Mouse (Mus musculus) liver, postnatal 0 days (tissue): ENCODE measurements around the gene Fhad1. TPM values are rescaled to one million over a fixed set of nuclear protein-coding genes. Genes with fewer than 3 reads are reported as not detected.
A peak's percentile ranks its signal among the peaks of the same experiment; 100 is the strongest.

Source experiments
- ATAC-seq: fragments of 200-750 bp; cut with Nextera tagmentation; 2 replicates; pipeline ENCODE4 v1.8.0; 2017; ENCODE audit warnings: mild to moderate bottlenecking, moderate library complexity
- DNase-seq: peaks from one replicate; pipeline ENCODE4 v3.0.0-alpha.2; 2016
- H3K27ac ChIP-seq: fragments of 300-500 bp; sonication (generic); 2 replicates; pipeline ENCODE4 v1.5.1; 2014; ENCODE audit warnings: antibody characterized with exemption, moderate library complexity, mild to moderate bottlenecking, low read depth
- H3K27me3 ChIP-seq: fragments of 300-500 bp; sonication (generic); 2 replicates; pipeline ENCODE4 v1.6.1; 2014; ENCODE audit warnings: low read length, control low read depth, mixed read lengths; ENCODE audit not compliant: insufficient read depth
- H3K36me3 ChIP-seq: fragments of 300-500 bp; sonication (generic); replicated peaks from 2 replicates; pipeline ENCODE4 v1.6.1; 2014; ENCODE audit warnings: mild to moderate bottlenecking, control low read depth, low read length, moderate library complexity, mixed read lengths; ENCODE audit not compliant: insufficient read depth
- H3K4me1 ChIP-seq: fragments of 300-500 bp; sonication (generic); 2 replicates; pipeline ENCODE4 v1.6.1; 2014; ENCODE audit warnings: antibody characterized with exemption, mild to moderate bottlenecking, control low read depth; ENCODE audit not compliant: insufficient read depth
- H3K4me2 ChIP-seq: fragments of 300-500 bp; sonication (generic); 2 replicates; pipeline ENCODE4 v1.6.1; 2014; ENCODE audit warnings: low read depth, mild to moderate bottlenecking, low read length, moderate library complexity, mixed read lengths
- H3K4me3 ChIP-seq: fragments of 300-500 bp; sonication (generic); 2 replicates; pipeline ENCODE4 v1.5.1; 2014; ENCODE audit warnings: low read depth, low read length
- H3K9ac ChIP-seq: fragments of 300-500 bp; sonication (generic); replicated peaks from 2 replicates; pipeline ENCODE4 v1.6.1; 2014; ENCODE audit warnings: mild to moderate bottlenecking, moderate library complexity
- H3K9me3 ChIP-seq: fragments of 300-500 bp; sonication (generic); 2 replicates; pipeline ENCODE4 v1.6.1; 2016; ENCODE audit warnings: mild to moderate bottlenecking, control low read depth, low read length, mixed read lengths
- CTCF ChIP-seq: sonication (generic); IDR thresholded peaks from 2 replicates; pipeline ENCODE4 v1.5.1; 2016; ENCODE audit warnings: antibody characterized with exemption, low read depth
- EP300 ChIP-seq: IDR thresholded peaks from 2 replicates; pipeline ENCODE4 v1.6.1; 2016; ENCODE audit warnings: antibody characterized with exemption, low read depth, mild to moderate bottlenecking
- WGBS: fragments of 180-500 bp; shearing (Covaris S2); extraction: QIAGEN DNeasy Blood & Tissue Kit; methylation state at CpG from one replicate; pipeline ENCODE4 v1.1.7; 2014; ENCODE audit not compliant: insufficient replicate concordance; 5-methylcytosine and 5-hydroxymethylcytosine counted together
- polyA plus RNA-seq: library from polyadenylated mRNA; unstranded; fragments of >200 nt; fragmentation: Nextera tagmentation; extraction: Ambion mirVana; gene quantifications from 2 replicates; pipeline ENCODE4 v1.2.1, GENCODE M21; 2015

Gene Fhad1
- polyA plus RNA-seq, 1 experiment from 2014 or later, result 1.0 TPM

DNA sequence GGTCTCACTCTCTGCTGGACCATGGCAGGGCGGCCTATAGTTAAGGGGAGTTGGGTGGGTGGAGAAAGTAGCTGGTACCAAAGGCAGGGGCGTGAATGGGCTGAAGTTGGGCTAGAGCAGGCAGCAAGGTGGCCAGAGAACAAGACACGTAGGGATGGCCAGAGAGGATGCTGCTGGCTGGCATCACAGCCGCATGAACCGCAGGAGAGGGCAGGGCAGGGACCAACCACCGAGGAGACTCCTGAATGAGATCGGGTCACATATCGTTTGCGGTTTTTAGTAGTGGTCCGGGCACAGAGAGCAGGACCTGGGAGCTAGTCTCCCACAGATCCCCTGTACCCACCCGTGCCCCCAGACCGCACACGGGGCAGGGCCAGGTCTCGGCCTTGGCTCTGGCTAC, 155.5 kb downstream of the Fhad1 start:
- ATAC-seq (no peak), DNase-seq (no peak)
- Histone ChIP-seq H3K4me1 (peaks cover 4% of the 10 kb centered on the region; the same call in 1 of the 2 replicates), H3K27ac (no peak overlapping the region), H3K4me3 (no peak overlapping the region), H3K27me3 (no peaks in the 10 kb centered on the region), H3K36me3 (peaks cover 23% of the 10 kb centered on the region), H3K4me2 (no peak overlapping the region), H3K9ac (no peak overlapping the region), H3K9me3 (no peaks in the 10 kb centered on the region)
- no peak for TF ChIP-seq EP300
- TF ChIP-seq CTCF, result no peak
- 95% methylated on average over 13 of the region's 14 CpGs for WGBS

GRCm38 (mm10) chr4:141858501-141858900, 156.4 kb downstream of the Fhad1 start:
- no peak overlapping the region for H3K9ac ChIP-seq
- H3K4me3 ChIP-seq, result no peak overlapping the region
- TF ChIP-seq CTCF (no peak), EP300 (peak; percentile 25; the same call in 1 of the 2 replicates)
- peaks cover 20% of the 10 kb centered on the region for H3K36me3 ChIP-seq
- WGBS, result 83% methylated on average over 20 of the region's 20 CpGs
- no peak overlapping the region for H3K4me2 ChIP-seq
- ATAC-seq, result no peak
- no peaks in the 10 kb centered on the region for H3K27me3 ChIP-seq
- no peak overlapping the region for H3K27ac ChIP-seq
- no peaks in the 10 kb centered on the region for H3K9me3 ChIP-seq
- H3K4me1 ChIP-seq, result peaks cover 4% of the 10 kb centered on the region; the same call in 1 of the 2 replicates
- DNase-seq, result peak; percentile 65

DNA sequence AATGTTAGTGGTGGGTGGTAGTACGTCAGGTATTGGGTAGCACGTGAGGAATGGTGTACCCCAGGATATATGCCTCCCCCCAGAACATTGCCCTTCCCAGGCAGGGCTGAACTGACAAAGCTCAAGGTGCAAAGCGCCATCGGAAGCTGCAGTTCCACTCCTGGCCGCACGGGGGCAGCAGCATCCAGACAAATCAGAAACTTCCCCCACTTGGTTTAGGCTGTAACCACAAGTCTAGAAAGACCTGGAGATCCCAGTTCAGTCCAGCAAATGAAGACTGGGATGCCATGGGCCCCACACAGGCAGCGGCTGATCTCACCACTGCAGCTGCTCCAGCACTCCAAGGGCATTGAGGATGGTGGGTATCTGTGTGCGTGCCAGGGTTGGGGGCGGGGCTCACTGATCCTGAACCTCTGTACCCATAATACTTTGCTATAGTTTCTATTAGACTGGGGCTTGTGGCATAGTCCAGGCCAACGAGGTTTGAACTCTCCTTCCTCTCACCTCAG, 157.4 kb downstream of the Fhad1 start:
- Histone ChIP-seq H3K4me1 (peaks cover 4% of the 10 kb centered on the region; the same call in 1 of the 2 replicates), H3K9me3 (no peaks in the 10 kb centered on the region), H3K27me3 (no peaks in the 10 kb centered on the region), H3K36me3 (peaks cover 20% of the 10 kb centered on the region), H3K4me3 (no peak overlapping the region), H3K4me2 (no peak overlapping the region), H3K9ac (no peak overlapping the region), H3K27ac (no peak overlapping the region)
- 20% methylated on average over 10 of the region's 10 CpGs for WGBS
- DNase-seq, result peak; percentile 87
- peak; percentile 99 for TF ChIP-seq CTCF
- no peak for TF ChIP-seq EP300
- peak; percentile 69 for ATAC-seq

GRCm38 (mm10) chr4:141853437-141853836, 161.4 kb downstream of the Fhad1 start:
- H3K4me2 ChIP-seq, result no peak overlapping the region
- TF ChIP-seq CTCF, result peak; percentile 92
- TF ChIP-seq EP300, result no peak
- H3K4me1 ChIP-seq, result peaks cover 4% of the 10 kb centered on the region; the same call in 1 of the 2 replicates
- H3K9me3 ChIP-seq, result no peaks in the 10 kb centered on the region
- H3K36me3 ChIP-seq, result no peaks in the 10 kb centered on the region
- H3K4me3 ChIP-seq, result no peak overlapping the region
- H3K27me3 ChIP-seq, result no peaks in the 10 kb centered on the region
- DNase-seq (peak; percentile 76), ATAC-seq (no peak)
- 60% methylated on average over 9 of the region's 9 CpGs for WGBS
- H3K9ac ChIP-seq, result no peak overlapping the region
- H3K27ac ChIP-seq, result no peak overlapping the region

- H3K4me1 ChIP-seq, result no peaks in the 10 kb centered on the region
- no peak for ATAC-seq
- 77% methylated on average over 6 of the region's 6 CpGs for WGBS
- H3K4me3 ChIP-seq, result no peak within 1 kb of the TSS
- TF ChIP-seq CTCF (no peak), EP300 (no peak)
- H3K9ac ChIP-seq, result no peak within 1 kb of the TSS
- no peaks in the 10 kb centered on the region for H3K27me3 ChIP-seq
- H3K36me3 ChIP-seq, result no peaks in the 10 kb centered on the region
- no peaks in the 10 kb centered on the region for H3K9me3 ChIP-seq
- H3K27ac ChIP-seq, result no peak within 1 kb of the TSS
- DNase-seq, result no peak
- no peak within 1 kb of the TSS for H3K4me2 ChIP-seq
Observed at GRCm38 (mm10) chr4:141845999-141846398, 168.9 kb downstream of the Fhad1 start, which contains the start of gene Ctrc. Gene Ctrc, minus strand, starts transcription at chr4:141846359.

Other genes with a start within 250 kb of the Fhad1 start
- gene Dnajc16, start 224.2 kb downstream of the Fhad1 start, polyA plus RNA-seq, result 2.7 TPM in 2 replicates
- gene Casp9, start 221.5 kb downstream of the Fhad1 start, polyA plus RNA-seq, result 6.3 and 7.4 TPM in 2 replicates
- gene Cela2a, start 188.9 kb downstream of the Fhad1 start, polyA plus RNA-seq, result 0.61 and 28.3 TPM in 2 replicates
- not detected in 2 replicates for gene Ctrc, start 168.7 kb downstream of the Fhad1 start, polyA plus RNA-seq
- gene Efhd2, start 140.2 kb downstream of the Fhad1 start, polyA plus RNA-seq, result 37.1 and 39.9 TPM in 2 replicates
- 13.7 and 15.7 TPM in 2 replicates for gene Tmem51, start 69.2 kb upstream of the Fhad1 start, polyA plus RNA-seq
- gene Kazn, start 224.3 kb upstream of the Fhad1 start, polyA plus RNA-seq, result 0.72 and 0.74 TPM in 2 replicates